Mouse (Mus musculus) kidney, adult 11 months (tissue): Measurements from ENCODE around the gene Pagr1b.

Experiments used
- DNase-seq: peaks from one replicate; pipeline ENCODE4 v3.0.0; 2022

Gene Pagr1b

GRCm38 (mm10) chr7:127016481-127016485 lies at the start of gene Pagr1b:
Pagr1b (minus strand) TSS chr7:127016484.
- DNase-seq, result no peak

GRCm38 (mm10) chr7:127065538-127065937 lies 49.3 kb upstream of the Pagr1b start:
- no peak for DNase-seq

DNA sequence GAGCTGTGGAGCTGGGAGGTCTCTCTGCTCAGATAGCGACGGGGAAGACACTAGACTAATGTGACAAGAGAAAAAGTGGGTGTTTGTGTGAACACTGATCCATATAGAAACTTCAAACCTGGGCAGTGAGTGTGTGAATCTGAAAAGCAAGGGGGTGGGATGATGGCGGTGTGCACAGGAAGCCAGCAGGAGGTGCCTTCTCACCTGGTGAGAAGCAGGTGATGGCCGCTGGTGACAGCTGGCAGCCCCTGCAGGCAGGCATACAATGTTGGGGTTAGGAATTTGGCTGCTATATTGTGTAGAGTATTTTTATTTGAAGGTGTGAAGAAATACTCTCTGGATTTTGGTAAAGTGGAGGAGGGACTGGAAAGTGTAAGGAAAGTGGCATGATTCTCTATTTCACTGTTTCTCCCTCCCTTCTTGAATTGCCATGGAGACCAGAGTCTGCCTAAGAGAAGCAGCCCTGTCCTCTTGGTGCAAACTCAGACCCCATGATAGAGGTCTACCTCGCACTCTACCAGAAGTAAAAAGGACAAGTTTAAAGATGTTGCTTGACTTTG lies 38.8 kb upstream of the Pagr1b start:
- DNase-seq, result no peak

GRCm38 (mm10) chr7:127041851-127042672 lies 25.8 kb upstream of the Pagr1b start, which contains the start of gene Kif22:
Kif22 (minus strand) TSS chr7:127042471.
- peak; percentile 87 for DNase-seq

GRCm38 (mm10) chr7:127031244-127031643 lies 15.0 kb upstream of the Pagr1b start:
- DNase-seq, result no peak

- DNase-seq, result no peak
Measured at GRCm38 (mm10) chr7:127030172-127030571, 13.9 kb upstream of the Pagr1b start.

DNA sequence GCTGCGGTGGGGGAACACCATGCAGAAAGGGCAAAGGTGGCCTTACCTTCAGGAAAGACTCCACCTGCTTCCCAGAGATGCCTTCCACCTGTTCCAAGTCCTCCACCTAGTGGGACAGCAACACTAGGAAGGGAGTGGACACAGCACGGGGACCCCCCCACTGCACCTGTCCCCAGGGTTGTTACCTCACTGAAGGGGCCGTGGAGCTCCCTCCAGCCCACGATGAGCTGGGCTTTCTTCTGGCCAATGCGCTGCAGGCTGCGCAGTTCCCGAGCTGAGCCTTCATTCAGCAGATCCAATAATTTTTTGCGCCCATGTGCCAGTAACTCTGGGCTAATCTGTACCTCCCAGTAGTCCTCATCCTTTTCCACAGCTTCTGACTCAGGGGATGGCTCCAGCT lies 11.6 kb upstream of the Pagr1b start:
- DNase-seq, result no peak

DNA sequence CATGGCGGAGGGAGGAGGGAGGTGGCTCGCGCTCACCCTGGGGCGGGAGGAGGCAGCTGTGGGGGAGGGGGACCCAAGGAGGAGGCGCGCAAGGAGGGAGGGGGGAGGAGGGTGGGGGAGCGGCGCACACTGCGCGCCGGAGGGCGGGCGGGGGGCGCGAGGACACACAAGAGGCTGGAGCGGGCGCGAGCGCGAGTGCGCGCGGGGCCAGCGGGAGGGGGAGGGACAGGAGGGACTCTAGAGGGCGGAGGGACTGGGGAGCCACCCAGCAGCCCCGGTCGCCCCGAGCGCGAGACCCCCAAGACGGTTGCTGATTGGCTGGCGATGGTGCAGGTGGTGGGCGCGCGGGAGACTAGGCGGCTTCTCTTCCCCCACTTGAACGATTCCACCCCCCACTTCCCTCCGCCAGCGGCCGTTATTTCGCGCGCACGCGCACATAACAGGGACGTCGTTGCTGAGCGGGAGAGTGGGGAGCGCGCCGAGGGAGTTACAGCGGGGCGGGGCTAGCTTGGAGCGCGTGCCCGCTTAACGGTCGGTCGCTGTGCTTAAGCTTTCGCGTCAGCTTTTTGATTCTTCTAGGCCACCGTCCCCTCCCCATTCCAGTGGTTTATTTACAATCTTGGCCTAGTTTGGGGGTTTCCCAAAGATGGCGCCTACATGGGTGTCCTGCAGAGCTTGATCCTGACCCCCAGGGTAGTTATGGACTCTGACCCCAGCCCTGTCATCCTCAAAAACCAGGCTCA lies 10.9 kb upstream of the Pagr1b start, which contains the start of gene Maz:
TSS of gene Maz (minus strand) at position 54 of the 743 bp plus-strand sequence.
- peak; percentile 99 for DNase-seq

DNA sequence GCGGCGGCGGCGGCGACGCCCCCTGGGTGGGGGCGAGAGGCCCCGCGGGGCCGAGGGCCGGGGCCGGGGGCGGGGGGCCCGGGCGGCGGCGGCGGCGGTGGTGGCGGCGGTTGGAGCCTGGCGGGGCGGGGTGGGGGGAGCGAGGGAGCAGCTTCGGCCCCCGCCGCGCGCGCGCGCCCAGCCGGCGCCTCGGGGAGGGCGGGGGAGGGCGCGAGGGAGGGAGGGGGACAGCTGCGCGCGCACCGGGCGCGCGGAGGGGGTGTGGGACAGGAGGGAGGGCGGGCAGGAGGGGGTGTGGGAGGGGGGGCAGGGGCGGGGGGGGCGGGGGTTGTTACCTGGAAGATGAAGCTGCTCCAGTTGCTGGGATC lies 10.3 kb upstream of the Pagr1b start:
- DNase-seq, result no peak

- DNase-seq, result peak; percentile 78
Measured at GRCm38 (mm10) chr7:127026161-127026600, 9.9 kb upstream of the Pagr1b start.

DNA sequence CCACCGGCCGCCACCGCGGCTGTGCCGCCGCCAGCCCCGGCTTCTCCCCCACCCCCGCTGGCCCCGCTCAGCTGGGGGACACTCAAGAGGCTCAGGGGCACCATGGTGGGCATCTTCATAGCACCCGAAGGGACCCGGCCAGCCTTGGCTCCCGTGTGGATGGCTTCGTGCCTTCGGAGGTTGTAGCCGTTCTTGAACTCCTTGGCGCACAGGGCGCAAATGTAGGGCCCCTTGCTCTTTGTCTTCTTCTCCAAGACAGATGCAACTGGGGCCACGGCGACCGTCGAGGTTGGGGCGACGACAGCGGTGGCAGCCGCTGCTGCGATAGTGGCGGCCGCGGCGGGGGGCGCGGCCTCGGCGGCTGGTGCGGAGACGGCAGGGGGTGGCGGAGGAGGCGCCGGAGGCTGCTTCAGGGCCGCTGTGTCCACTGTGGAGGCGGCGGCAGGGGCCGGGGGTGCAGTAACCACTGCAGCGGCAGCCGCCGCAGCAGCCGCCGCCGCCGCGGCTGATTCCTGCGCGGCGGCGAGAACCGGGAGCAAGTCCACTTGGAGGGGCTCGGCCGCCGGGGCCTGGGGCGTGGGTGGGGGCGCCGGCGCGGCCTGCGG lies 9.4 kb upstream of the Pagr1b start:
- DNase-seq, result peak; percentile 44

GRCm38 (mm10) chr7:127024755-127025555 lies 8.7 kb upstream of the Pagr1b start:
- peak; percentile 89 for DNase-seq

DNA sequence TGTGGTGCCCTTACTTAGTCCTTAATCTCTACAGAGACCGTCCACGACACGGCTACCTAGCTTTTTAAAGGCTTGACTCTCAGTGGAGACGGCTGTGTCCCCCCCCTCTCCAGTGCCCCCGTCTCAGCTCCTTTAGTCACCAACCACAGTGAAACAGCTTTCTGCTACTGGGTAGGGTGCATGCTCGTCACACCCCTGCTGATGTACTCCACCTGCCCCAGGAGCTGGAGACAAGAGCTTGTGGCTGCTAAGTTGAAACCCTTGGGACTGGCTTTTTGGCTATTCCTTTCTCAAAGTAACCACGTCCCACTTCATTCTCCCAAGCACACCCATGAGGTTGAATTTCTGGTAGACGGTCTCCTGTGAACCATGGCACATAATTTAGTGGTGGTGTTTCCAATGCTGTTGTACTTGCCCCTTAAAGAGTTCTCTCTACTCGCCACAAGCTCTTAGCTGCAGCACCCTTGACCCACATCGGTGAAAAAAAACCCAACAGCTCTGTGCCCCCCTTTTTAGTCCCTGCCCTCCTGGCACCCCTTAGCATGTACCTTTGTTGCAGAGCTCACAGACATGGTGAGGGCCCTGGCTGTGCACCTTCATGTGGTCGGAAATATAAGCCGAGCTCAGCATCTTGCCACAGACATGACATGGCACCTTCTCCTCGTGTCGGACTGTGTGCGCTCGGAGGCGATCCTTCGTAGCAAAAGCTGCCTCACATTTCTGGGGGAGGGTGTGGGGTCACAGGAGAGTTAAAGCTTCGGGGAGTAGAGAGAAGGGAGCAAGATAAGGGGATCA lies 7.8 kb upstream of the Pagr1b start:
- peak; percentile 28 for DNase-seq

- DNase-seq, result no peak
Measured at GRCm38 (mm10) chr7:127023272-127023691, 7.0 kb upstream of the Pagr1b start.

DNA sequence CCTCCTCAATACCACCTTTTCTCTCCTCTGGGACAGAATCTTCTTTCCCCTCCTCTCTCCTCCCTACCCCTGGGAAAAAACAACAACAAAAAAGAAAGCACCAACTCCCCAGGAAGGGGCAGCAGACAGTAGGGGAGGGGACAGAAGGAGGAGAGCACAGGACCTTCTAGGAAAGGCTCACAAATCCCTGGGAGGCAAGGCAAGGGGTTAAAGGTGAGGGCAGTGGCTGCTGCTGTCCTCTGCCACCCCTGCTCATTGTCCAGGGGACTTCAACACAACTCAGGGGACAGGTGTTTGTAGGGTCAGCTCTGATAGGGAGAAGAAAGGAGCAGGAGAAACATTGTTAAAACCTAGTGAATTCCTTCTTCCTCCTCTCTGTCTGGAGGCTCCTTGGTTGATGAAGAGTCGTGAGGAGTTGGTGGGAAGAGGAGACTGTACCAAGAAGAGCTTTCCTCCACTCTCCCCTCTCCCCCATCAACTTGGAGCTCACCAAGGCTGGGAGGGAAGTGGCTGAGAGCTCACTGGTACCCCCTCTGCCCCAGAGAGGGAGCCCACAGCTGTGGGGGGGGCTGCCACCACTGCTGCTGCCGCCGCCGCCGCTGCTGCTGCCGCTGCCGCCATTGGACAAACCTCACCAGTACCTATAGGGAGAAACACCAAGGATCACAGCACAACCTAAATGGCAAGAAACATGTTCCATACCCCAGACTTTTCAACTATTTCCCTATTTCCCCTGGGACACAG lies 6.4 kb upstream of the Pagr1b start:
- no peak for DNase-seq

GRCm38 (mm10) chr7:127021563-127022527 lies 5.6 kb upstream of the Pagr1b start:
- no peak for DNase-seq

DNA sequence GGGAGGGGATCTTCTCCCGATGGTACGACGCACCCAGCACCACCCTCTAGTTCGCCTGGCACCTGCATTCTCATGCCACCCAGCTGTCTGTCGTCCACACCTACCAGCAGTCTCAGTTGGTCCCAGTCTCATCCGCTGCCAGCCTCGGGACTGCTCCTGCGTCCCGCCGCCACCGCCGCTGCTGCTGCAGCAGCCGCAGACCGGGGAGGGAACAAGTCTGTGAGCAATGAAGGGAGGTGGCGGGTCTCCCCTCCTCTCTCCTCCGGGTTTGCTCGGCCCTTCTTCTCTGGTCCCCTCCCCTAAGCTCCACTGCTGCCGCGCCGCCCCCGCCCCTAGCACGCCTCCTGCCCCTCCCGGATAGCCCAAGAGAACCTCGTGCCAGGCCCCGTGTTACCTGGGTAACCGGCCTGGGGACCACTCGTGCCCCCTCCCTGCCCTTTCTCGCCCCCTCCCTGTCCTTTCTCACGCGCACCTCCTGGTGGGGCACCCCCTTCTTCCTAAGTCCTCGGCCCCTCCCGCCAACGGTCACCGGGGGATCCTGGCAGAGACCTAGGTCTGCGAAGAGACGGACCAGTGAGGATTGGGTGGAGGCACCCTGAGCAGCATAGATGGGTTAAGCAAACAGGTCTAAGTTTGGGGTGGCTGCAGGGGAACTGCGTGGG lies 4.7 kb upstream of the Pagr1b start, which contains the start of the genes Gm42742 and Prrt2:
TSS of gene Gm42742 (minus strand) at position 197 of the 662 bp plus-strand sequence.
TSS of gene Prrt2 (minus strand) at position 311 of the 662 bp plus-strand sequence.
- DNase-seq, result peak; percentile 28

GRCm38 (mm10) chr7:127020491-127020890 lies 4.2 kb upstream of the Pagr1b start:
- no peak for DNase-seq

GRCm38 (mm10) chr7:127020031-127020430 lies 3.7 kb upstream of the Pagr1b start:
- no peak for DNase-seq
